Mouse (Mus musculus): ENCODE results near the gene Cnst.

GRCm38 (mm10) chr1:179609724-179610505, 63.7 kb downstream of the Cnst start:
- TF ChIP-seq POLR2A (IDR thresholded peaks at IDR 0.05; ENCODE audit: borderline replicate concordance, insufficient read depth, low read length) (no peak), CTCF (IDR thresholded peaks at IDR 0.05; ENCODE audit: borderline replicate concordance, insufficient read depth, low read depth, low read length) (no peak)

Data from cerebellum, adult 2 months (tissue).